Mouse (Mus musculus): Measurements from ENCODE around the gene Rasgrp2. TPM values are rescaled to one million over a fixed set of nuclear protein-coding genes. Genes with fewer than 3 reads are reported as not detected.

The Rasgrp2 gene
- polyA plus RNA-seq, 1 experiment from 2014 or later = 116 TPM

DNA sequence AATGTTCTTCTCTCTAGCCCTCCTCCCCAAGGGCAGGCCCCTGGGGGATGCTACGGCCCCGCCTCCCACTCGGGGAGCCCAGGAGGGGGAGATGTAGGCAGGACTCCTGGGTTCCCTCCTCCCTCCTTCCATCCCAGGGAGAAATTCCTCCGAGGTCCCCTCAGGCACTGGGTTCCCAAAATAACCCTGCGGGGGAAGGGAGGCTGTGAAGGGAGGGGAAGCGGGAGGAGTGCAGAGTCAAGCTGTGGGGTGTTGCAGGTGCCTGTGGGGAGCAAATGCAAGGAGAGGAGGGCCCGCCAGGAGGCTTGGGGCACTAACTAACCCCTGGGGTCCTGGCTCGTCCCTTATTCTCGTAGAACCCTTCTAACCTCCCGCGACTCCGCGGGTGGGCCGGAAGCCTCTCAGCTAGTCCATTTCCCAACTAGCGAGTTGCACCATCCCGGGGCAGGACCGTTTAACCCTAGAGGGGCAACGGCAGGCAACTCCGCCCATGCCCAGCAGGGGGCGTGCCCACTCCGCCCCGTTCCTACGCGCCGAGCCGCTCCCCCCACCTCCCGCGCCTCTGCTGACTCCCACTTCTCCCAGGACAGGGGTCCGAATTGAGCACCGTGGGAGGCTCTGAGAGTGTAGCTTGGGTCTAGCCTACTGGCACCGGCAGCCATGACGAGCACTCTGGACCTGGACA lies 2.1 kb downstream of the Rasgrp2 start:
- 0% methylated on average over 31 of the region's 32 CpGs for WGBS
- H3K27ac ChIP-seq = peak overlapping the region; percentile 75
- no peaks in the 10 kb centered on the region for H3K36me3 ChIP-seq (ENCODE audit: insufficient read depth, low read length)
- 0 out of 2 replicates have a peak overlapping the region, but pooled peaks have one; percentile 6 for H3K9ac ChIP-seq (ENCODE audit: low read depth, low read length)
- peak; percentile 85 for TF ChIP-seq CTCF (IDR thresholded peaks at IDR 0.05; ENCODE audit: low read depth)
- peak overlapping the region; percentile 91 for H3K4me2 ChIP-seq (ENCODE audit: low read length)
- H3K9me3 ChIP-seq (replicated peaks; ENCODE audit: low read length) = no peaks in the 10 kb centered on the region
- H3K4me3 ChIP-seq (replicated peaks; ENCODE audit: low read depth, low read length) = peak overlapping the region; percentile 52
- ATAC-seq (replicated peaks; ENCODE audit: low FRiP score, low read depth) (peak; percentile 44; the same call in 1 of the 2 replicates), DNase-seq (ENCODE audit: low spot score) (peak; percentile 88)
- H3K4me1 ChIP-seq (replicated peaks; ENCODE audit: insufficient read depth, low read length) = peaks cover 32% of the 10 kb centered on the region
- H3K27me3 ChIP-seq (ENCODE audit: insufficient read depth, low read length) = no peaks in the 10 kb centered on the region

DNA sequence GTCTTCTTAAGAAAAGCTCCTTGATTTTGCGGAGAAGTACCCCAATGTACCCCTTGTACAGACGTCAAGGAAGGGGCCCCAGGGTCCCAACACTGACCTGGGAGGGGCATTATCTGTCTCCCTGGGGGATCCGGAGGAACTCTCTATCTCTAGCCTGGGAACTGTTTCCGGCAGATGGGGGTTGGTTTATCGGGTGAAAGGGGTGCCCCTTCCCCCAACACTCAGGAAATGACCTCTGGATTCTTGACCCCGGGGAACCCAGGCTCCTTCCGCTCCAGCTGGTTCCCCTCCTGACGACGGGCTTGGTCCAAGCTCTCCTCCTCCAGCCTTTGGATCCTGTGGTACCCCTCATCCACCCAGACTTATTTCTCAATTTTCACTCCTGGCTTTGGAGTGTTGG lies 2.8 kb downstream of the Rasgrp2 start:
- no peaks in the 10 kb centered on the region for H3K27me3 ChIP-seq (ENCODE audit: insufficient read depth, low read length)
- 5% methylated on average over 9 of the region's 9 CpGs for WGBS
- peak overlapping the region; percentile 75 for H3K27ac ChIP-seq
- peaks cover 32% of the 10 kb centered on the region for H3K4me1 ChIP-seq (replicated peaks; ENCODE audit: insufficient read depth, low read length)
- peak overlapping the region; percentile 52 for H3K4me3 ChIP-seq (replicated peaks; ENCODE audit: low read depth, low read length)
- H3K36me3 ChIP-seq (ENCODE audit: insufficient read depth, low read length) = no peaks in the 10 kb centered on the region
- ATAC-seq (replicated peaks; ENCODE audit: low FRiP score, low read depth) = peak; percentile 5; the same call in 1 of the 2 replicates
- peak; percentile 70 for DNase-seq (ENCODE audit: low spot score)
- no peaks in the 10 kb centered on the region for H3K9me3 ChIP-seq (replicated peaks; ENCODE audit: low read length)
- 0 out of 2 replicates have a peak overlapping the region, but pooled peaks have one; percentile 6 for H3K9ac ChIP-seq (ENCODE audit: low read depth, low read length)
- TF ChIP-seq CTCF (IDR thresholded peaks at IDR 0.05; ENCODE audit: low read depth) = no peak
- peak overlapping the region; percentile 91 for H3K4me2 ChIP-seq (ENCODE audit: low read length)

DNA sequence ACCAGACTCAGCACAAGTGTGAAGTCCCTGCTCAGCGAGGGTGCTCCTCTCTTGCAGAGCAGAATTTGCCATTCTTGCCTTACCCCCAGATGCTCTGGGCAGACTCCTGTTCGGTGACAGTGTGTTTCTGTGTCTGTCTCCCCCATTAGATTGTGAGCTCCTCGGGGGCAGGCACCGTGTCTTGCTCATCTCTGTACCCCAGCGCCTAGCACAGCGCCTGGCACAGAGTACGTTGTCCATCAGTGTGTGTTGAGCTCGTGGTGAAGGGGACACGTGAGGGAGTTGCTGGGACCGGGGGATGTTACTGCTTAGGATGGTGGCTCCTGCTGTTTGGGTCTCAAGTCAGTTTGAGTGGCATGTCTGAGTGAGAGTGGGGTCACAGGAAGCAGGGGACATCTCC lies 4.7 kb downstream of the Rasgrp2 start:
- ATAC-seq (replicated peaks; ENCODE audit: low FRiP score, low read depth) (no peak), DNase-seq (ENCODE audit: low spot score) (no peak)
- no peak overlapping the region for H3K9ac ChIP-seq (ENCODE audit: low read depth, low read length)
- no peaks in the 10 kb centered on the region for H3K27me3 ChIP-seq (ENCODE audit: insufficient read depth, low read length)
- no peak overlapping the region for H3K27ac ChIP-seq
- no peaks in the 10 kb centered on the region for H3K9me3 ChIP-seq (replicated peaks; ENCODE audit: low read length)
- 0 out of 2 replicates have a peak, but pooled peaks cover 1% of the 10 kb centered on the region for H3K36me3 ChIP-seq (ENCODE audit: insufficient read depth, low read length)
- peaks cover 23% of the 10 kb centered on the region for H3K4me1 ChIP-seq (replicated peaks; ENCODE audit: insufficient read depth, low read length)
- WGBS = 84% methylated on average over 10 of the region's 10 CpGs
- TF ChIP-seq CTCF (IDR thresholded peaks at IDR 0.05; ENCODE audit: low read depth) = no peak
- no peak overlapping the region for H3K4me3 ChIP-seq (replicated peaks; ENCODE audit: low read depth, low read length)
- H3K4me2 ChIP-seq (ENCODE audit: low read length) = no peak overlapping the region

DNA sequence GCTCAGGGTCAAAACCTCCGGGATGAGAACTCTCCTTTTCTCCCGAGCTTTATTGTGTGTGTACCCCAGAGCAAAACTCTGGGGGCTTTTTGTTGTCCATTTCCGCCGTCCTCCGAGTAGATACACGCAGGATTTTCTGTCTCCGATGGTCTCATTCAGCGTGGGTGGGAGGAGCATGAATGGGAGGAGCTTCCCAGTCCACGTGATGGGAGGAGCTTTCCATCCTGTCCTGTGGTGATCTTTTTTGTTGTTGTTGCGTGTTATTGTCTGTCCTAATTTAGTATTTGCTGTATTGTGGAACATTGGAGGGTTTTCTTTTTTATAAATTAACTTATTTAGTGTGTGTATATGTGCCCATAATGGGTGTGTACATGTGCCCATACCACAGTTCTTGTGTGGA lies 6.3 kb downstream of the Rasgrp2 start:
- H3K4me1 ChIP-seq (replicated peaks; ENCODE audit: insufficient read depth, low read length) = peaks cover 16% of the 10 kb centered on the region
- no peak for DNase-seq (ENCODE audit: low spot score)
- H3K4me3 ChIP-seq (replicated peaks; ENCODE audit: low read depth, low read length) = no peak overlapping the region
- no peak for TF ChIP-seq CTCF (IDR thresholded peaks at IDR 0.05; ENCODE audit: low read depth)
- 0 out of 2 replicates have a peak, but pooled peaks cover 5% of the 10 kb centered on the region for H3K36me3 ChIP-seq (ENCODE audit: insufficient read depth, low read length)
- H3K9me3 ChIP-seq (replicated peaks; ENCODE audit: low read length) = no peaks in the 10 kb centered on the region
- no peak overlapping the region for H3K4me2 ChIP-seq (ENCODE audit: low read length)
- 78% methylated on average over 10 of the region's 10 CpGs for WGBS
- H3K27ac ChIP-seq = no peak overlapping the region
- no peak for ATAC-seq (replicated peaks; ENCODE audit: low FRiP score, low read depth)
- no peaks in the 10 kb centered on the region for H3K27me3 ChIP-seq (ENCODE audit: insufficient read depth, low read length)
- no peak overlapping the region for H3K9ac ChIP-seq (ENCODE audit: low read depth, low read length)

DNA sequence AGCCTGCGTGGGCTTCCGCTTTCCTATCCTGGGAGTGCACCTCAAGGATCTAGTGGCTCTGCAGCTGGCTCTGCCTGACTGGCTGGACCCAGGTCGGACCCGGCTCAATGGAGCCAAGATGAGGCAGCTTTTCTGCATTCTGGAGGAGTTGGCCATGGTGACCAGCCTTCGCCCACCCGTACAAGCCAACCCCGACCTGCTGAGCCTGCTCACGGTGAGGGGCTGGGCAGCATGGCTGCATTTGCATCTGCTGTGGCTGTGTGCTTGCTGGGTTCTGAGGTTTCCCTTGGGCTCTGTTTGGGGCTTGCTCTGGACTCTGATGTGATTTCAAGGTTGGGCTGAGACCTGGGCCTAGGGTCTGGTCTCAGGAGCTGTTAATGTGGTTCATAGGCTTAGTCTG lies 8.0 kb downstream of the Rasgrp2 start:
- Histone ChIP-seq H3K4me2 (ENCODE audit: low read length) (no peak overlapping the region), H3K9ac (ENCODE audit: low read depth, low read length) (no peak overlapping the region), H3K9me3 (replicated peaks; ENCODE audit: low read length) (no peaks in the 10 kb centered on the region), H3K27ac (no peak overlapping the region), H3K4me3 (replicated peaks; ENCODE audit: low read depth, low read length) (no peak overlapping the region), H3K27me3 (ENCODE audit: insufficient read depth, low read length) (no peaks in the 10 kb centered on the region), H3K4me1 (replicated peaks; ENCODE audit: insufficient read depth, low read length) (peaks cover 2% of the 10 kb centered on the region; the same call in 1 of the 2 replicates), H3K36me3 (ENCODE audit: insufficient read depth, low read length) (0 out of 2 replicates have a peak, but pooled peaks cover 5% of the 10 kb centered on the region)
- 75% methylated on average over 8 of the region's 8 CpGs for WGBS
- ATAC-seq (replicated peaks; ENCODE audit: low FRiP score, low read depth) (no peak), DNase-seq (ENCODE audit: low spot score) (no peak)
- TF ChIP-seq CTCF (IDR thresholded peaks at IDR 0.05; ENCODE audit: low read depth) = no peak

DNA sequence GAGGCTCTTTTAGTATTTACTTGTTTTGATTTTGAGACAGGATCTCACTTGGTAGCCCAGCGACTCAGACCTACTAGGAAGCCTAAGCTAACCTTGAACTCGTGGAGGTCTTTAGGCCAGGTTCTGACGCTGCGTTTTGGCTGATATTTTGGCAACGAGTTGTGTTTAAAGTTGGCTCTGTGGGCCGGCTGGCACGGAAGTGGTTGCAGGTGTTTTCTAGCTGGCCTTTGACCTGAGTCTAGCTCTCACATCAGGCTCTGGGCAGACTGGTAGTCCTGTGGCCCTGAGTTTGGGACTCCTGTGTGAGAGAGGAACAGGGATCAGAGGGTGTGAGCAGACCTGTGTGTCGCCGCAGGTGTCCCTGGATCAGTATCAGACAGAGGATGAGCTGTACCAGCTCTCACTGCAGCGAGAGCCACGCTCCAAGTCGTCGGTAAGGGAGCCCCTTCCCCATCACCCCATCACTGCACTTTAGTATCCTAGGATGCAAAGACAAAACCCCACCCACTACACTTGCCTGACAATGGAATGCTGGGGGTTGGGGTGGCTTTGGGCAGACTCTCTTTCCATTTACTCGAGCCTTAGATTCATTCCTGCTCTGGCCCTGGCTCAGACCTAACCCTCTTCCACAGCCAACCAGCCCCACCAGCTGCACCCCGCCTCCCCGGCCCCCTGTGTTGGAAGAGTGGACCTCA lies 8.8 kb downstream of the Rasgrp2 start:
- H3K4me1 ChIP-seq (replicated peaks; ENCODE audit: insufficient read depth, low read length) = no peaks in the 10 kb centered on the region; the same call in 1 of the 2 replicates
- no peak overlapping the region for H3K9ac ChIP-seq (ENCODE audit: low read depth, low read length)
- WGBS = 67% methylated on average over 16 of the region's 16 CpGs
- no peak for TF ChIP-seq CTCF (IDR thresholded peaks at IDR 0.05; ENCODE audit: low read depth)
- DNase-seq (ENCODE audit: low spot score) (no peak), ATAC-seq (replicated peaks; ENCODE audit: low FRiP score, low read depth) (no peak)
- no peak overlapping the region for H3K4me3 ChIP-seq (replicated peaks; ENCODE audit: low read depth, low read length)
- H3K36me3 ChIP-seq (ENCODE audit: insufficient read depth, low read length) = 0 out of 2 replicates have a peak, but pooled peaks cover 5% of the 10 kb centered on the region
- no peaks in the 10 kb centered on the region for H3K27me3 ChIP-seq (ENCODE audit: insufficient read depth, low read length)
- no peak overlapping the region for H3K4me2 ChIP-seq (ENCODE audit: low read length)
- H3K9me3 ChIP-seq (replicated peaks; ENCODE audit: low read length) = no peaks in the 10 kb centered on the region
- H3K27ac ChIP-seq = no peak overlapping the region

Measured in kidney, postnatal 0 days (tissue).